In the genomic region with DNA sequence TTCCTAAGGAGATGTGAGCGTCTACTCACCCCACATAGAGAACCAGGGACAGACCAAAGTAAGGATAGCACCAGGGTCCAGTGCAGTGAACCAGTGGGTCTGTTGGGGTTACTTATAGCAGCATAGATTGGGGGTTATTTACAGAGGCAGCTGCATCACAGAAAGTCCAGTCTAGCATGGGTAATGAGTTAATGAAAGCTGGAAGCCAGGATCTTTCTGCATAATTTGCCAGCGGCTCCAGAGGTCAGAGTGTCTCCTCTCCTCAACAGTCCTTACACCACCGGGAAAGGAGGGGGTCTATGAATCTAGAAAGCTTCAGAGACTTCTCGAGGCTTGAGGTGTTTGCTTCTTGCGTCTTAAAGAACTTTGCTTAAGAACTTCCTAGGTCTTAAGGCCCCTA, we compare ENCODE assay signal across 21 mouse cellular contexts.
DNase-seq lines count a peak whose midpoint lies in the region; ATAC-seq and TF ChIP-seq lines count a peak whose summit lies in the region.
"Had no signal": no experiment of that assay in that cellular context is flagged by ENCODE, and none has a peak within 500 bp of the region (broad histone marks: within the 10 kb centered on the region; RNA-seq: fewer than 3 reads in every experiment).

No protein-coding gene starts in this region.

- no peak for DNase-seq in frontal cortex, postnatal 14 days (ENCODE audit: low spot score in 2 of 2)
- DNase-seq in brain, embryonic 14.5 days (ENCODE audit: low read depth) = peak; percentile 35
- peak; percentile 77 for DNase-seq in retina, postnatal 1 day
- no peak for DNase-seq in cerebellum, adult 9-10 months
- DNase-seq in cerebellum, adult 9-11 months = no peak
- DNase-seq: adrenal gland, adult 2 months; adrenal gland, postnatal 10 days; adrenal gland, postnatal 25 days; cerebellum, adult 11-12 months; cerebellum, adult 2 months; cerebellum, postnatal 10 days; cerebellum, postnatal 25 days; embryo, embryonic 11 days had no signal

- 0 out of 2 replicates have a peak overlapping the region, but pooled peaks have one; percentile 39 for H3K27ac ChIP-seq in cortical plate, adult 2 months (ENCODE audit: insufficient read depth, low read length)
- H3K27ac ChIP-seq: embryonic facial prominence, embryonic 13.5 days; embryonic facial prominence, embryonic 15.5 days; forebrain, embryonic 10.5 days had no signal

- no peak for TF ChIP-seq CTCF in brain, embryonic 14.5 days (IDR thresholded peaks at IDR 0.05; ENCODE audit: borderline replicate concordance, extremely low read depth, insufficient read depth, insufficient read length)
- TF ChIP-seq CTCF in cortical plate, adult 2 months (IDR thresholded peaks at IDR 0.05; ENCODE audit: extremely low read depth, insufficient read depth, low read length) = no peak

- TF ChIP-seq POLR2A in brain, embryonic 14.5 days (IDR thresholded peaks at IDR 0.05; ENCODE audit: borderline replicate concordance, extremely low read depth, insufficient read depth, insufficient read length, poor library complexity, severe bottlenecking) = no peak
- no peak for TF ChIP-seq POLR2A in cortical plate, adult 2 months (IDR thresholded peaks at IDR 0.05; ENCODE audit: extremely low read depth, insufficient read depth, low read length)

- peak; percentile 38; the same call in 1 of the 2 replicates for ATAC-seq in frontal cortex, adult (ENCODE audit: low TSS enrichment)
- ATAC-seq: forebrain, embryonic 14.5 days; forebrain, embryonic 16.5 days had no signal

- H3K4me1 ChIP-seq in cortical plate, adult 2 months (ENCODE audit: control insufficient read depth, insufficient read depth, low read length) = peaks cover 13% of the 10 kb centered on the region
- H3K4me1 ChIP-seq: embryonic facial prominence, embryonic 13.5 days; embryonic facial prominence, embryonic 15.5 days had no signal

- H3K4me3 ChIP-seq in cortical plate, adult 2 months (ENCODE audit: insufficient read depth, low read length) = no peak overlapping the region
- H3K4me3 ChIP-seq: embryonic facial prominence, embryonic 13.5 days; embryonic facial prominence, embryonic 15.5 days; erythroblast, embryonic 14.5 days; forebrain, embryonic 10.5 days had no signal

Comparison
In these comparisons a context has a peak if more than half of its experiments do, and no peak if none do; other contexts are left out.
1. DNase-seq: peak in brain, embryonic 14.5 days (single experiment) and retina, postnatal 1 day (single experiment); none in frontal cortex, postnatal 14 days (0 of 2), cerebellum, adult 9-10 months (single experiment) and cerebellum, adult 9-11 months (single experiment).